Mouse (Mus musculus): ENCODE data around the gene Srsf5. TPM values are rescaled to one million over a fixed set of nuclear protein-coding genes. Genes with fewer than 3 reads are reported as not detected.
"Not testable (repeated sequence)": the region's sequence is repeated elsewhere in the genome, so short reads cannot be mapped to it uniquely, and the experiment has no call there.

Srsf5 gene
- total and polyA plus RNA-seq, 2 experiments from 2014 or later: 252 to 475 TPM

- no peaks in the 10 kb centered on the region for H3K27me3 ChIP-seq (ENCODE audit: insufficient read depth, low read length)
- no peak for TF ChIP-seq CTCF (IDR thresholded peaks at IDR 0.05)
- no peaks in the 10 kb centered on the region for H3K9me3 ChIP-seq (ENCODE audit: low read length)
- ATAC-seq (ENCODE audit: low FRiP score) (no peak), DNase-seq (ENCODE audit: low spot score) (no peak)
- no peak overlapping the region for H3K4me2 ChIP-seq (ENCODE audit: low read depth, low read length, poor library complexity, severe bottlenecking)
- no peaks in the 10 kb centered on the region for H3K36me3 ChIP-seq (ENCODE audit: insufficient read depth, low read length)
- 100% methylated on average over 3 of the region's 3 CpGs for WGBS
- H3K27ac ChIP-seq (ENCODE audit: low read depth, low read length): no peak overlapping the region
- no peaks in the 10 kb centered on the region for H3K4me1 ChIP-seq (ENCODE audit: insufficient read depth, low read length)
- no peak overlapping the region for H3K4me3 ChIP-seq (ENCODE audit: low read depth, low read length)
- H3K9ac ChIP-seq (replicated peaks; ENCODE audit: low read length, poor library complexity, severe bottlenecking): no peak overlapping the region
Measured at GRCm38 (mm10) chr12:80941886-80942285, 3.4 kb upstream of the Srsf5 start.

GRCm38 (mm10) chr12:80943395-80943794 lies 1.9 kb upstream of the Srsf5 start:
- peaks cover 10% of the 10 kb centered on the region for H3K36me3 ChIP-seq (ENCODE audit: insufficient read depth, low read length)
- H3K4me1 ChIP-seq (ENCODE audit: insufficient read depth, low read length): no peaks in the 10 kb centered on the region
- H3K4me3 ChIP-seq (ENCODE audit: low read depth, low read length): no peak overlapping the region
- DNase-seq (ENCODE audit: low spot score) (no peak), ATAC-seq (ENCODE audit: low FRiP score) (no peak)
- H3K9me3 ChIP-seq (ENCODE audit: low read length): no peaks in the 10 kb centered on the region
- no peaks in the 10 kb centered on the region for H3K27me3 ChIP-seq (ENCODE audit: insufficient read depth, low read length)
- H3K9ac ChIP-seq (replicated peaks; ENCODE audit: low read length, poor library complexity, severe bottlenecking): no peak overlapping the region
- H3K27ac ChIP-seq (ENCODE audit: low read depth, low read length): no peak overlapping the region
- no peak overlapping the region for H3K4me2 ChIP-seq (ENCODE audit: low read depth, low read length, poor library complexity, severe bottlenecking)
- WGBS: 83% methylated on average over 3 of the region's 3 CpGs
- TF ChIP-seq CTCF (IDR thresholded peaks at IDR 0.05): no peak

- ATAC-seq (ENCODE audit: low FRiP score): no peak
- Histone ChIP-seq H3K9me3 (ENCODE audit: low read length) (no peaks in the 10 kb centered on the region), H3K9ac (replicated peaks; ENCODE audit: low read length, poor library complexity, severe bottlenecking) (no peak overlapping the region), H3K36me3 (ENCODE audit: insufficient read depth, low read length) (peaks cover 15% of the 10 kb centered on the region), H3K4me1 (ENCODE audit: insufficient read depth, low read length) (no peaks in the 10 kb centered on the region), H3K27ac (ENCODE audit: low read depth, low read length) (no peak overlapping the region), H3K4me3 (ENCODE audit: low read depth, low read length) (no peak overlapping the region), H3K4me2 (ENCODE audit: low read depth, low read length, poor library complexity, severe bottlenecking) (no peak overlapping the region), H3K27me3 (ENCODE audit: insufficient read depth, low read length) (no peaks in the 10 kb centered on the region)
- TF ChIP-seq CTCF (IDR thresholded peaks at IDR 0.05): no peak
- 98% methylated on average over 4 of the region's 4 CpGs for WGBS
- no peak for DNase-seq (ENCODE audit: low spot score)
Measured at GRCm38 (mm10) chr12:80944204-80944603, 1.1 kb upstream of the Srsf5 start.

DNA sequence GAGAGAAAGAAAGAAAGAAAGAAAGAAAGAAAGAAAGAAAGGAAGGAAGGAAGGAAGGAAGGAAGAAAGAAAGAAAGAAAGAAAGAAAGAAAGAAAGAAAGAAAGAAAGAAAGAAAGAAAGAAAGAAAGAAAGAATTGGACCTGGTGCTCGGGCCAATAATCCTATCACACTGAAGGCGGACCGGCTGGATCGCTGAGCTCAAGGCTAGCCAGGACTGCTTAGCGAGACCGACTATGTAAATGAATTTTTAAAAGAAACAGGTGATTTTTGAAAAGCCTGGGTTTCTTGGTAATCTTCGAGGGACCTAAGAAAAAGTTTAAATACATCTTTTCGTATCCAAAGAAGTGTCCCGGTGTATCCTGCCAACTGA lies 356 bp upstream of the Srsf5 start:
- not testable (repeated sequence) for H3K27me3 ChIP-seq (ENCODE audit: insufficient read depth, low read length); H3K9ac ChIP-seq (replicated peaks; ENCODE audit: low read length, poor library complexity, severe bottlenecking); H3K4me1 ChIP-seq (ENCODE audit: insufficient read depth, low read length); DNase-seq (ENCODE audit: low spot score); H3K9me3 ChIP-seq (ENCODE audit: low read length)
- H3K4me3 ChIP-seq (ENCODE audit: low read depth, low read length): peak overlapping the region; percentile 98
- peak; percentile 24; the same call in 1 of the 2 replicates for ATAC-seq (ENCODE audit: low FRiP score)
- H3K4me2 ChIP-seq (ENCODE audit: low read depth, low read length, poor library complexity, severe bottlenecking): peak overlapping the region; percentile 34
- peak overlapping the region; percentile 99; the same call in 1 of the 2 replicates for H3K27ac ChIP-seq (ENCODE audit: low read depth, low read length)
- peaks cover 16% of the 10 kb centered on the region for H3K36me3 ChIP-seq (ENCODE audit: insufficient read depth, low read length)
- WGBS: under 1% methylated on average over 9 of the region's 9 CpGs

GRCm38 (mm10) chr12:80945996-80946355 lies 672 bp downstream of the Srsf5 start:
- H3K4me3 ChIP-seq (ENCODE audit: low read depth, low read length): peak overlapping the region; percentile 98
- H3K9ac ChIP-seq (replicated peaks; ENCODE audit: low read length, poor library complexity, severe bottlenecking): peak overlapping the region; percentile 94
- under 1% methylated on average over 42 of the region's 47 CpGs for WGBS
- no peak for TF ChIP-seq CTCF (IDR thresholded peaks at IDR 0.05)
- peaks cover 21% of the 10 kb centered on the region for H3K36me3 ChIP-seq (ENCODE audit: insufficient read depth, low read length)
- no peaks in the 10 kb centered on the region for H3K27me3 ChIP-seq (ENCODE audit: insufficient read depth, low read length)
- H3K4me1 ChIP-seq (ENCODE audit: insufficient read depth, low read length): no peaks in the 10 kb centered on the region
- peak overlapping the region; percentile 99 for H3K27ac ChIP-seq (ENCODE audit: low read depth, low read length)
- peak overlapping the region; percentile 63 for H3K4me2 ChIP-seq (ENCODE audit: low read depth, low read length, poor library complexity, severe bottlenecking)
- no peaks in the 10 kb centered on the region for H3K9me3 ChIP-seq (ENCODE audit: low read length)
- ATAC-seq (ENCODE audit: low FRiP score): peak; percentile 97
- DNase-seq (ENCODE audit: low spot score): peak; percentile 98

GRCm38 (mm10) chr12:80948202-80948601 lies 2.9 kb downstream of the Srsf5 start:
- Histone ChIP-seq H3K4me3 (ENCODE audit: low read depth, low read length) (no peak overlapping the region), H3K4me1 (ENCODE audit: insufficient read depth, low read length) (no peaks in the 10 kb centered on the region), H3K36me3 (ENCODE audit: insufficient read depth, low read length) (peaks cover 33% of the 10 kb centered on the region), H3K4me2 (ENCODE audit: low read depth, low read length, poor library complexity, severe bottlenecking) (no peak overlapping the region), H3K27ac (ENCODE audit: low read depth, low read length) (no peak overlapping the region), H3K9ac (replicated peaks; ENCODE audit: low read length, poor library complexity, severe bottlenecking) (no peak overlapping the region), H3K27me3 (ENCODE audit: insufficient read depth, low read length) (no peaks in the 10 kb centered on the region), H3K9me3 (ENCODE audit: low read length) (no peaks in the 10 kb centered on the region)
- TF ChIP-seq CTCF (IDR thresholded peaks at IDR 0.05): no peak
- WGBS: 94% methylated on average over 18 of the region's 18 CpGs
- ATAC-seq (ENCODE audit: low FRiP score): no peak
- no peak for DNase-seq (ENCODE audit: low spot score)

DNA sequence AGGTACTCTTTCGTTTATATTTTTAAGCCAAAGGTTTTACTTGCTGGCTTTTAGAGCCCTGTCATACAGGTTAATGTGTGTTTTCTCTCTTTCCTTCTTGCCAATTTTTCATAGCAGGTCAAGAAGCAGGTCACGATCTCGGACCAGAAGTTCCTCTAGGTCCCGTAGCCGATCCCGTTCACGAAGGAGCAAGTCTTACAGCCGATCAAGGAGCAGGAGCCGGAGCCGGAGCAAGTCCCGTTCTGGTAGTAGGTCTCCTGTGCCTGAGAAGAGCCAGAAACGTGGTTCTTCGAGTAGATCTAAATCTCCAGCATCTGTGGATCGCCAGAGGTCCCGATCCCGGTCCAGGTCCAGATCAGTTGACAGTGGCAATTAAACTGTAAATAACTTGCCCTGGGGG lies 4.3 kb downstream of the Srsf5 start:
- peaks cover 34% of the 10 kb centered on the region for H3K36me3 ChIP-seq (ENCODE audit: insufficient read depth, low read length)
- not testable (repeated sequence) for H3K9me3 ChIP-seq (ENCODE audit: low read length); H3K9ac ChIP-seq (replicated peaks; ENCODE audit: low read length, poor library complexity, severe bottlenecking); DNase-seq (ENCODE audit: low spot score); H3K4me3 ChIP-seq (ENCODE audit: low read depth, low read length); H3K4me2 ChIP-seq (ENCODE audit: low read depth, low read length, poor library complexity, severe bottlenecking); ATAC-seq (ENCODE audit: low FRiP score); H3K27ac ChIP-seq (ENCODE audit: low read depth, low read length); H3K4me1 ChIP-seq (ENCODE audit: insufficient read depth, low read length); H3K27me3 ChIP-seq (ENCODE audit: insufficient read depth, low read length)
- WGBS: 97% methylated on average over 15 of the region's 16 CpGs
